Mouse (Mus musculus): ENCODE measurements at regions not wholly inside any gene's neighbourhood (a gene's known extent, or its start where the extent isn't known, plus 50 kb on each side); places are given as distances from the start of the nearest gene placed in this dataset.

GRCm38 (mm10) chr7:71471319-71471657, 120.0 kb upstream of the Gm10295 start:
- H3K4me1 ChIP-seq (ENCODE audit: control insufficient read depth, insufficient read depth, low read length), result no peaks in the 10 kb centered on the region
- WGBS, result 67% methylated on average over 3 of the region's 3 CpGs
- H3K4me3 ChIP-seq (ENCODE audit: insufficient read depth, low read depth, low read length), result no peak overlapping the region
- TF ChIP-seq POLR2A (IDR thresholded peaks at IDR 0.05; ENCODE audit: insufficient read depth, low read depth, low read length) (no peak), CTCF (IDR thresholded peaks at IDR 0.05; ENCODE audit: insufficient read depth, low read depth, low read length) (no peak)
- no peak overlapping the region for H3K27ac ChIP-seq (ENCODE audit: insufficient read depth, low read depth, low read length)

GRCm38 (mm10) chr7:71470418-71470817, 119.1 kb upstream of the Gm10295 start:
- H3K4me1 ChIP-seq (ENCODE audit: control insufficient read depth, insufficient read depth, low read length), result no peaks in the 10 kb centered on the region
- whole genome bisulfite sequencing, result 89% methylated on average over 2 of the region's 2 CpGs
- no peak overlapping the region for H3K27ac ChIP-seq (ENCODE audit: insufficient read depth, low read depth, low read length)
- no peak for TF ChIP-seq CTCF (IDR thresholded peaks at IDR 0.05; ENCODE audit: insufficient read depth, low read depth, low read length)
- no peak for TF ChIP-seq POLR2A (IDR thresholded peaks at IDR 0.05; ENCODE audit: insufficient read depth, low read depth, low read length)
- H3K4me3 ChIP-seq (ENCODE audit: insufficient read depth, low read depth, low read length), result no peak overlapping the region

DNA sequence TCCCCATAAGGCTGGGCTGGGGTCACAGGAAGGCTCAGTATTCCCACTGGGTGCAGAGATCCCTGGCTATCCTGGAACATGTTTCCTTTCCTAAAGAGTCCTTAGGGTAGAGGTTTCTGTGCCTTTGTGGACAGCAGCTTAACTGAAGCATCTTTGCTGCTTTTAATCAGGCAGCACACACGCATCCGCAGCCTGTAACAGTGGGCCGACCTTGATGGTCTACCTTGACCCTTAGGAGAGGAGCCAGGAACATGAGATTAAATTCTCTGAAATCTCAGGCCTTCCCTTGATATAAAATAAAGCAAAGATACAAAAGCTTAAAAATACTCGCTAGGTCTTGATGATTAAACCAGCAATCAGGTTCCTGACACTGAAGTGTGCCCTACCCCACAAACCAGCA, 118.7 kb upstream of the Gm10295 start:
- WGBS, result 96% methylated on average over 4 of the region's 4 CpGs
- Histone ChIP-seq H3K4me3 (ENCODE audit: insufficient read depth, low read depth, low read length) (no peak overlapping the region), H3K4me1 (ENCODE audit: control insufficient read depth, insufficient read depth, low read length) (no peaks in the 10 kb centered on the region), H3K27ac (ENCODE audit: insufficient read depth, low read depth, low read length) (no peak overlapping the region)
- TF ChIP-seq POLR2A (IDR thresholded peaks at IDR 0.05; ENCODE audit: insufficient read depth, low read depth, low read length), result no peak
- TF ChIP-seq CTCF (IDR thresholded peaks at IDR 0.05; ENCODE audit: insufficient read depth, low read depth, low read length), result no peak

DNA sequence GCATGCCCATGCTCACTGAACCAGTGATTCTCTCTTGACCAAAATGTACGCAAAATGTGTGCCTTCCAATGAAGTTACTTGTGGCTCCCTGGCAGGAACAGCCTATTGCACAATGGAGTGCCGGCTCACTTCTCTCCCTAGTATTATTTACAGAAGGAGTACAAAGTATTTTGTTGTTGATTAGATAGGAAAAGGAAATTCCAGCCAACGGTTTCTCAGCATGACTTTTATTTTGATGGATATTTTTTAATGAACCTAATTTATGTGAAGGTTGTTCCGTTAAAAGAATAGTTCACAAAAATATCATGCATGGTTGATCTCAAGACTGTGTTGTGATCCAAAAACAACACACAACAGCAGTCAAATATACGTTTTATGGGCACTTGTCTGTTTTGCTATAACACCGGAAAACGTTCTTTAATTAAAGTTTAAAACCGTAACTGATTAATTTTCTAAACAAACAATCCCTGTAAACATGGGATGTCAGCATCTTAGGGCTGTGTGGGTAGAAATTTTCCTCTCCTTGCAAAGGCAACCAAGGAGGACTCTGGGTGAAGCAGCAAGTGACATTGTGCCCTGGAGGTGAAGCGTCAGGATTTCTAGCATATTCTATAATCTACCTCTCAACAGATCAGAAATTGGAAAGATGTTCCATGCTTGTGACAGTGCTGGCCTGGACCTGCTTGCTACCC, 116.3 kb upstream of the Gm10295 start:
- TF ChIP-seq CTCF (IDR thresholded peaks at IDR 0.05; ENCODE audit: insufficient read depth, low read depth, low read length), result no peak
- no peak for TF ChIP-seq POLR2A (IDR thresholded peaks at IDR 0.05; ENCODE audit: insufficient read depth, low read depth, low read length)
- 69% methylated on average over 9 of the region's 9 CpGs for WGBS
- Histone ChIP-seq H3K4me1 (ENCODE audit: control insufficient read depth, insufficient read depth, low read length) (no peaks in the 10 kb centered on the region), H3K4me3 (ENCODE audit: insufficient read depth, low read depth, low read length) (no peak overlapping the region), H3K27ac (ENCODE audit: insufficient read depth, low read depth, low read length) (no peak overlapping the region)

GRCm38 (mm10) chr7:71464127-71464526, 112.8 kb upstream of the Gm10295 start:
- Histone ChIP-seq H3K4me1 (ENCODE audit: control insufficient read depth, insufficient read depth, low read length) (no peaks in the 10 kb centered on the region), H3K4me3 (ENCODE audit: insufficient read depth, low read depth, low read length) (no peak overlapping the region), H3K27ac (ENCODE audit: insufficient read depth, low read depth, low read length) (no peak overlapping the region)
- TF ChIP-seq CTCF (IDR thresholded peaks at IDR 0.05; ENCODE audit: insufficient read depth, low read depth, low read length), result no peak
- TF ChIP-seq POLR2A (IDR thresholded peaks at IDR 0.05; ENCODE audit: insufficient read depth, low read depth, low read length), result no peak

DNA sequence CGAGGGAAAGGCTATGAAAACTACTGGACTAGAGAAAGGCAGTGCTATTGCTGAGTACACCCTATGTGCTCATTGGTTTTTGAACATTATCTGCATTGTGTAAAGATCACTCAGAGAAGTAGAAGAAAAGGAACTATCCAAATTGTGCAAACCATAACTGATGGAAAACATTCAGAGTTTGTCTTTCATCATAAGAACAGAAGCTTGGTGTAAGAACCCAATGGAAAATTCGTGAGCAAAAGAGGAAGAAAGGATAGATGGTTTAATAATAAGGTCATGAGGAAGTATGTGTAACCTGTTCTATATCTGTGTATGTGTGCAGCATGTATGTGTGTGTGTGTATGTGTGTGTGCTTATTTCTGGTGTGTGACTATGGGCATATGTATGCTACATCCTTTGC, 112.3 kb upstream of the Gm10295 start:
- no peak overlapping the region for H3K27ac ChIP-seq (ENCODE audit: insufficient read depth, low read depth, low read length)
- no peaks in the 10 kb centered on the region for H3K4me1 ChIP-seq (ENCODE audit: control insufficient read depth, insufficient read depth, low read length)
- TF ChIP-seq POLR2A (IDR thresholded peaks at IDR 0.05; ENCODE audit: insufficient read depth, low read depth, low read length), result no peak
- TF ChIP-seq CTCF (IDR thresholded peaks at IDR 0.05; ENCODE audit: insufficient read depth, low read depth, low read length), result no peak
- H3K4me3 ChIP-seq (ENCODE audit: insufficient read depth, low read depth, low read length), result no peak overlapping the region
- WGBS, result 88% methylated on average over 2 of the region's 2 CpGs

DNA sequence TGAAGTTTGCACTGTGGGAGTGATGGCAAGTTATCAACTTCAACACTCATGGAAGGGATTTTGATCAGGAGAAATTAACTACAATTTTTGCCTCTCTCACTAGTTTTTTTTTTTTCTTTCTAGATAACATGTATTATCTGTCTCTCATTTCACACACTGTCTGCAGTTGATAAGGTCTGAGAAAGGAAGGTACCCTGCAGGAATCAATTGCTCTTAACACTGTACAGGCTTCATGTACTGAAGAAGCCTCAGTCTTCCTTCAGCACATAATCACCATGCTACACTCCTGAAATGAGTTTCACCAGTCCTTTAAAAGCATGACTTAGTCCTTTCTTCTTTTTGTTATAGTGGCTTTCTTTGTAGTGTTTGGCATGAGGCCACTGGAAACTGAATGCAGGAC, 108.5 kb upstream of the Gm10295 start:
- Histone ChIP-seq H3K4me1 (ENCODE audit: control insufficient read depth, insufficient read depth, low read length) (no peaks in the 10 kb centered on the region), H3K27ac (ENCODE audit: insufficient read depth, low read depth, low read length) (no peak overlapping the region), H3K4me3 (ENCODE audit: insufficient read depth, low read depth, low read length) (no peak overlapping the region)
- TF ChIP-seq CTCF (IDR thresholded peaks at IDR 0.05; ENCODE audit: insufficient read depth, low read depth, low read length) (no peak), POLR2A (IDR thresholded peaks at IDR 0.05; ENCODE audit: insufficient read depth, low read depth, low read length) (no peak)

- Histone ChIP-seq H3K4me1 (ENCODE audit: control insufficient read depth, insufficient read depth, low read length) (no peaks in the 10 kb centered on the region), H3K27ac (ENCODE audit: insufficient read depth, low read depth, low read length) (no peak overlapping the region), H3K4me3 (ENCODE audit: insufficient read depth, low read depth, low read length) (no peak overlapping the region)
- TF ChIP-seq CTCF (IDR thresholded peaks at IDR 0.05; ENCODE audit: insufficient read depth, low read depth, low read length) (no peak), POLR2A (IDR thresholded peaks at IDR 0.05; ENCODE audit: insufficient read depth, low read depth, low read length) (no peak)
- WGBS, result 91% methylated on average over 5 of the region's 5 CpGs
Measured at GRCm38 (mm10) chr7:71458104-71458754, 106.9 kb upstream of the Gm10295 start.

- TF ChIP-seq POLR2A (IDR thresholded peaks at IDR 0.05; ENCODE audit: insufficient read depth, low read depth, low read length) (no peak), CTCF (IDR thresholded peaks at IDR 0.05; ENCODE audit: insufficient read depth, low read depth, low read length) (no peak)
- Histone ChIP-seq H3K4me1 (ENCODE audit: control insufficient read depth, insufficient read depth, low read length) (no peaks in the 10 kb centered on the region), H3K27ac (ENCODE audit: insufficient read depth, low read depth, low read length) (no peak overlapping the region), H3K4me3 (ENCODE audit: insufficient read depth, low read depth, low read length) (no peak overlapping the region)
- 88% methylated on average over 4 of the region's 4 CpGs for WGBS
Measured at GRCm38 (mm10) chr7:71457409-71458103, 106.3 kb upstream of the Gm10295 start.

All from olfactory bulb, adult 2 months (tissue).